In genomic region chr4:133063799-133064198, GRCm38 (mm10) we compare ENCODE assay signal across 14 mouse cellular contexts. TPM values are rescaled to one million over a fixed set of nuclear protein-coding genes. Genes with fewer than 3 reads are reported as not detected.
DNase-seq lines count a peak whose midpoint lies in the region; ATAC-seq and TF ChIP-seq lines count a peak whose summit lies in the region.
"Had no signal": no experiment of that assay in that cellular context is flagged by ENCODE, and none has a peak within 500 bp of the region (broad histone marks: within the 10 kb centered on the region; RNA-seq: fewer than 3 reads in every experiment).

No protein-coding gene starts in this region.

- no peak for DNase-seq in heart, embryonic 10.5 days (ENCODE audit: low spot score)
- peak; percentile 93 for DNase-seq in liver, adult 2 months (ENCODE audit: extremely low read depth, low read depth, low spot score)
- DNase-seq in urinary bladder, postnatal 14 days (ENCODE audit: low spot score) = no peak
- DNase-seq in cerebellum, postnatal 25 days = no peak
- DNase-seq: left cerebral cortex, postnatal 4 days had no signal

- H3K36me3 ChIP-seq in E14TG2a.4 (ENCODE audit: insufficient read depth, low read length) = peaks cover 100% of the 10 kb centered on the region
- peaks cover 91% of the 10 kb centered on the region for H3K36me3 ChIP-seq in heart, embryonic 10.5 days
- peaks cover 59% of the 10 kb centered on the region for H3K36me3 ChIP-seq in intestine, postnatal 0 days (ENCODE audit: control insufficient read depth, insufficient read depth)
- H3K36me3 ChIP-seq in liver, adult 2 months (ENCODE audit: control insufficient read depth, insufficient read depth, low read length) = peaks cover 4% of the 10 kb centered on the region; the same call in 1 of the 2 replicates
- H3K36me3 ChIP-seq in hindbrain, embryonic 12.5 days = peaks cover 72% of the 10 kb centered on the region

- peak overlapping the region; percentile 69 for H3K4me3 ChIP-seq in E14TG2a.4 (replicated peaks; ENCODE audit: low read length)
- H3K4me3 ChIP-seq in heart, embryonic 10.5 days = no peak overlapping the region
- no peak overlapping the region for H3K4me3 ChIP-seq in intestine, postnatal 0 days (ENCODE audit: low read depth, low read length)
- no peak overlapping the region for H3K4me3 ChIP-seq in liver, adult 2 months (ENCODE audit: insufficient read depth, low read depth, low read length)
- no peak overlapping the region for H3K4me3 ChIP-seq in hindbrain, embryonic 12.5 days
- H3K4me3 ChIP-seq: midbrain, embryonic 12.5 days; neural tube, embryonic 12.5 days had no signal

- H3K79me2 ChIP-seq in liver, adult 2 months (ENCODE audit: control insufficient read depth, insufficient read depth, low read length) = peaks cover 3% of the 10 kb centered on the region; the same call in 1 of the 2 replicates

- no peak overlapping the region for H3K9ac ChIP-seq in intestine, postnatal 0 days (ENCODE audit: low read depth, low read length)
- peak overlapping the region; percentile 66 for H3K9ac ChIP-seq in liver, adult 2 months (ENCODE audit: low read depth, low read length)
- no peak overlapping the region for H3K9ac ChIP-seq in hindbrain, embryonic 12.5 days
- H3K9ac ChIP-seq: hindbrain, embryonic 14.5 days; midbrain, embryonic 12.5 days; neural tube, embryonic 12.5 days had no signal

- TF ChIP-seq POLR2A in liver, adult 2 months (IDR thresholded peaks at IDR 0.05; ENCODE audit: extremely low read depth, insufficient read depth, low read length) = no peak

- H3K27me3 ChIP-seq in E14TG2a.4 (ENCODE audit: insufficient read depth, low read length) = no peaks in the 10 kb centered on the region
- no peaks in the 10 kb centered on the region for H3K27me3 ChIP-seq in heart, embryonic 10.5 days (ENCODE audit: insufficient read depth, poor library complexity, severe bottlenecking)
- no peaks in the 10 kb centered on the region for H3K27me3 ChIP-seq in intestine, postnatal 0 days (replicated peaks; ENCODE audit: control insufficient read depth, insufficient read depth, low read length)
- no peaks in the 10 kb centered on the region for H3K27me3 ChIP-seq in liver, adult 2 months (ENCODE audit: control insufficient read depth, insufficient read depth, low read length)
- H3K27me3 ChIP-seq in hindbrain, embryonic 12.5 days = no peaks in the 10 kb centered on the region
- H3K27me3 ChIP-seq: midbrain, embryonic 12.5 days; neural tube, embryonic 12.5 days; Patski had no signal

- peak overlapping the region; percentile 65 for H3K27ac ChIP-seq in heart, embryonic 10.5 days
- H3K27ac ChIP-seq in intestine, postnatal 0 days (ENCODE audit: low read depth, low read length) = peak overlapping the region; percentile 41; the same call in 1 of the 2 replicates
- peak overlapping the region; percentile 72 for H3K27ac ChIP-seq in liver, adult 2 months (replicated peaks; ENCODE audit: insufficient read depth, low read depth, low read length)
- no peak overlapping the region for H3K27ac ChIP-seq in hindbrain, embryonic 12.5 days
- H3K27ac ChIP-seq: hindbrain, embryonic 14.5 days; midbrain, embryonic 12.5 days; neural tube, embryonic 12.5 days had no signal

- no peaks in the 10 kb centered on the region for H3K9me3 ChIP-seq in E14TG2a.4 (ENCODE audit: low read length)
- H3K9me3 ChIP-seq in heart, embryonic 10.5 days = no peaks in the 10 kb centered on the region
- H3K9me3 ChIP-seq in intestine, postnatal 0 days (ENCODE audit: control insufficient read depth) = no peaks in the 10 kb centered on the region
- no peaks in the 10 kb centered on the region for H3K9me3 ChIP-seq in hindbrain, embryonic 12.5 days (replicated peaks)
- H3K9me3 ChIP-seq: midbrain, embryonic 12.5 days; neural tube, embryonic 12.5 days had no signal

- TF ChIP-seq CTCF in E14TG2a.4 (conservative IDR thresholded peaks at IDR 0.05; ENCODE audit: low read length) = no peak
- TF ChIP-seq CTCF in intestine, postnatal 0 days (IDR thresholded peaks at IDR 0.05; ENCODE audit: low read depth) = no peak
- no peak for TF ChIP-seq CTCF in liver, adult 2 months (IDR thresholded peaks at IDR 0.05; ENCODE audit: low read depth, low read length)

- no peak overlapping the region for H3K4me2 ChIP-seq in intestine, postnatal 0 days (replicated peaks; ENCODE audit: low read depth)
- H3K4me2 ChIP-seq in hindbrain, embryonic 12.5 days (replicated peaks) = no peak overlapping the region
- H3K4me2 ChIP-seq: hindbrain, embryonic 14.5 days; midbrain, embryonic 12.5 days; neural tube, embryonic 12.5 days had no signal

- H3K4me1 ChIP-seq in E14TG2a.4 (replicated peaks; ENCODE audit: low read depth, low read length) = peaks cover 98% of the 10 kb centered on the region
- peaks cover 69% of the 10 kb centered on the region for H3K4me1 ChIP-seq in heart, embryonic 10.5 days
- no peaks in the 10 kb centered on the region for H3K4me1 ChIP-seq in intestine, postnatal 0 days (replicated peaks; ENCODE audit: control insufficient read depth, insufficient read depth, low read length)
- peaks cover 3% of the 10 kb centered on the region; the same call in 1 of the 2 replicates for H3K4me1 ChIP-seq in liver, adult 2 months (ENCODE audit: control insufficient read depth, insufficient read depth, low read length)
- peaks cover 10% of the 10 kb centered on the region for H3K4me1 ChIP-seq in hindbrain, embryonic 12.5 days

- 59% methylated on average over 13 of the region's 13 CpGs for WGBS in heart, embryonic 10.5 days
- WGBS in intestine, postnatal 0 days = 62% methylated on average over 13 of the region's 13 CpGs
- WGBS in liver, adult 2 months = 17% methylated on average over 13 of the region's 13 CpGs
- WGBS in hindbrain, embryonic 12.5 days = 82% methylated on average over 13 of the region's 13 CpGs

- ATAC-seq in intestine, postnatal 0 days = peak; percentile 58
- no peak for ATAC-seq in monocyte, adult 5-6 weeks (replicated peaks; ENCODE audit: insufficient number of reproducible peaks, low FRiP score, low TSS enrichment, poor library complexity, severe bottlenecking)
- ATAC-seq in hindbrain, embryonic 12.5 days (ENCODE audit: low FRiP score) = no peak
- ATAC-seq: CD4-positive, CD25-positive, alpha-beta regulatory T cell, adult 4 months; Patski had no signal

RNA-seq across cellular contexts. Expression of gene Ahdc1, which starts 52.7 kb away (rescaled TPM):
- polyA plus RNA-seq in heart, embryonic 10.5 days (2016; fragmentation: Nextera tagmentation; extraction: Ambion mirVana) = 8.4 and 12.2 TPM in 2 replicates
- 2.4 and 3.1 TPM in 2 replicates for polyA plus RNA-seq in intestine, postnatal 0 days (2015; fragmentation: Nextera tagmentation; extraction: Ambion mirVana)
- 2.4 and 4.1 TPM in 2 replicates for total RNA-seq in liver, adult 2 months (2014; rRNA removed)
- polyA plus RNA-seq in liver, adult 2 months (2012; rRNA removed) = 8.7 and 8.8 TPM in 2 replicates
- total RNA-seq in monocyte, adult 5-6 weeks (2017) = 2.8 to 13.7 TPM (median 3.3 TPM) in 3 replicates
- 12.8 and 15.3 TPM in 2 replicates for polyA plus RNA-seq in hindbrain, embryonic 12.5 days (2016; fragmentation: Nextera tagmentation; extraction: Ambion mirVana)
